Mouse (Mus musculus): ENCODE results near the gene Oosp2. TPM values are rescaled to one million over a fixed set of nuclear protein-coding genes. Genes with fewer than 3 reads are reported as not detected.

The Oosp2 gene
- not detected in 2 replicates for polyA plus RNA-seq (2014; fragmentation: Nextera tagmentation; extraction: Ambion mirVana)

GRCm38 (mm10) chr19:11660459-11660858, at the start of gene Oosp2:
Gene Oosp2 (minus strand): TSS chr19:11660559.
- WGBS: 83% methylated on average over 5 of the region's 5 CpGs
- DNase-seq: no peak
- Histone ChIP-seq H3K4me3 (ENCODE audit: low read depth, low read length) (no peak within 1 kb of the TSS), H3K4me1 (ENCODE audit: insufficient read depth) (no peaks in the 10 kb centered on the region), H3K27me3 (ENCODE audit: insufficient read depth, low read length) (no peaks in the 10 kb centered on the region), H3K36me3 (ENCODE audit: insufficient read depth) (no peaks in the 10 kb centered on the region), H3K27ac (ENCODE audit: low read depth) (no peak within 1 kb of the TSS), H3K9me3 (ENCODE audit: low read depth, low read length) (no peaks in the 10 kb centered on the region), H3K9ac (no peak within 1 kb of the TSS), H3K4me2 (no peak within 1 kb of the TSS)
- no peak for TF ChIP-seq CTCF (IDR thresholded peaks at IDR 0.05; ENCODE audit: low read depth)
- ATAC-seq (ENCODE audit: insufficient read depth): no peak

GRCm38 (mm10) chr19:11698342-11698741, 38.0 kb upstream of the Oosp2 start:
- ATAC-seq (ENCODE audit: insufficient read depth): no peak
- Histone ChIP-seq H3K27ac (ENCODE audit: low read depth) (no peak overlapping the region), H3K9ac (no peak overlapping the region), H3K36me3 (ENCODE audit: insufficient read depth) (no peaks in the 10 kb centered on the region), H3K4me3 (ENCODE audit: low read depth, low read length) (no peak overlapping the region), H3K4me2 (no peak overlapping the region), H3K4me1 (ENCODE audit: insufficient read depth) (no peaks in the 10 kb centered on the region), H3K9me3 (ENCODE audit: low read depth, low read length) (no peaks in the 10 kb centered on the region), H3K27me3 (ENCODE audit: insufficient read depth, low read length) (no peaks in the 10 kb centered on the region)
- 94% methylated on average over 6 of the region's 6 CpGs for WGBS
- no peak for TF ChIP-seq CTCF (IDR thresholded peaks at IDR 0.05; ENCODE audit: low read depth)
- no peak for DNase-seq

GRCm38 (mm10) chr19:11696755-11697154, 36.4 kb upstream of the Oosp2 start, which contains the start of gene Oosp3:
Gene Oosp3 (plus strand): TSS chr19:11697055.
- Histone ChIP-seq H3K4me3 (ENCODE audit: low read depth, low read length) (no peak within 1 kb of the TSS), H3K27me3 (ENCODE audit: insufficient read depth, low read length) (no peaks in the 10 kb centered on the region), H3K36me3 (ENCODE audit: insufficient read depth) (no peaks in the 10 kb centered on the region), H3K4me2 (no peak within 1 kb of the TSS), H3K9me3 (ENCODE audit: low read depth, low read length) (no peaks in the 10 kb centered on the region), H3K9ac (no peak within 1 kb of the TSS), H3K27ac (ENCODE audit: low read depth) (no peak within 1 kb of the TSS), H3K4me1 (ENCODE audit: insufficient read depth) (no peaks in the 10 kb centered on the region)
- 75% methylated on average over 2 of the region's 2 CpGs for WGBS
- ATAC-seq (ENCODE audit: insufficient read depth) (no peak), DNase-seq (no peak)
- TF ChIP-seq CTCF (IDR thresholded peaks at IDR 0.05; ENCODE audit: low read depth): no peak

GRCm38 (mm10) chr19:11691454-11691853, 31.1 kb upstream of the Oosp2 start:
- ATAC-seq (ENCODE audit: insufficient read depth) (no peak), DNase-seq (no peak)
- TF ChIP-seq CTCF (IDR thresholded peaks at IDR 0.05; ENCODE audit: low read depth): no peak
- H3K36me3 ChIP-seq (ENCODE audit: insufficient read depth): no peaks in the 10 kb centered on the region
- no peaks in the 10 kb centered on the region for H3K4me1 ChIP-seq (ENCODE audit: insufficient read depth)
- WGBS: 44% methylated on average over 1 of the region's 1 CpGs
- no peaks in the 10 kb centered on the region for H3K27me3 ChIP-seq (ENCODE audit: insufficient read depth, low read length)
- no peak overlapping the region for H3K9ac ChIP-seq
- H3K4me3 ChIP-seq (ENCODE audit: low read depth, low read length): no peak overlapping the region
- no peak overlapping the region for H3K27ac ChIP-seq (ENCODE audit: low read depth)
- H3K9me3 ChIP-seq (ENCODE audit: low read depth, low read length): no peaks in the 10 kb centered on the region
- H3K4me2 ChIP-seq: no peak overlapping the region

- Histone ChIP-seq H3K4me1 (ENCODE audit: insufficient read depth) (no peaks in the 10 kb centered on the region), H3K9ac (no peak within 1 kb of the TSS), H3K27me3 (ENCODE audit: insufficient read depth, low read length) (no peaks in the 10 kb centered on the region), H3K4me3 (ENCODE audit: low read depth, low read length) (no peak within 1 kb of the TSS), H3K27ac (ENCODE audit: low read depth) (no peak within 1 kb of the TSS), H3K4me2 (no peak within 1 kb of the TSS), H3K36me3 (ENCODE audit: insufficient read depth) (no peaks in the 10 kb centered on the region), H3K9me3 (ENCODE audit: low read depth, low read length) (no peaks in the 10 kb centered on the region)
- no peak for TF ChIP-seq CTCF (IDR thresholded peaks at IDR 0.05; ENCODE audit: low read depth)
- DNase-seq (no peak), ATAC-seq (ENCODE audit: insufficient read depth) (no peak)
- 47% methylated on average over 5 of the region's 5 CpGs for WGBS
These were observed 30.5 kb upstream of the Oosp2 start, which contains the start of gene Oosp1 for GRCm38 (mm10) chr19:11690839-11691238. Gene Oosp1 (minus strand): TSS chr19:11691150.

- no peak for TF ChIP-seq CTCF (IDR thresholded peaks at IDR 0.05; ENCODE audit: low read depth)
- Histone ChIP-seq H3K4me1 (ENCODE audit: insufficient read depth) (no peaks in the 10 kb centered on the region), H3K9ac (no peak overlapping the region), H3K27me3 (ENCODE audit: insufficient read depth, low read length) (no peaks in the 10 kb centered on the region), H3K27ac (ENCODE audit: low read depth) (no peak overlapping the region), H3K9me3 (ENCODE audit: low read depth, low read length) (no peaks in the 10 kb centered on the region), H3K36me3 (ENCODE audit: insufficient read depth) (no peaks in the 10 kb centered on the region), H3K4me2 (no peak overlapping the region), H3K4me3 (ENCODE audit: low read depth, low read length) (no peak overlapping the region)
- DNase-seq (no peak), ATAC-seq (ENCODE audit: insufficient read depth) (no peak)
These were observed 1.2 kb upstream of the Oosp2 start for GRCm38 (mm10) chr19:11661562-11661961.

GRCm38 (mm10) chr19:11659142-11659541, 1.2 kb downstream of the Oosp2 start:
- no peak overlapping the region for H3K4me3 ChIP-seq (ENCODE audit: low read depth, low read length)
- no peak for TF ChIP-seq CTCF (IDR thresholded peaks at IDR 0.05; ENCODE audit: low read depth)
- H3K4me1 ChIP-seq (ENCODE audit: insufficient read depth): no peaks in the 10 kb centered on the region
- ATAC-seq (ENCODE audit: insufficient read depth): no peak
- H3K27ac ChIP-seq (ENCODE audit: low read depth): no peak overlapping the region
- DNase-seq: no peak
- no peak overlapping the region for H3K9ac ChIP-seq
- no peaks in the 10 kb centered on the region for H3K9me3 ChIP-seq (ENCODE audit: low read depth, low read length)
- 73% methylated on average over 2 of the region's 2 CpGs for WGBS
- no peak overlapping the region for H3K4me2 ChIP-seq
- H3K36me3 ChIP-seq (ENCODE audit: insufficient read depth): no peaks in the 10 kb centered on the region
- H3K27me3 ChIP-seq (ENCODE audit: insufficient read depth, low read length): no peaks in the 10 kb centered on the region

- no peak for ATAC-seq (ENCODE audit: insufficient read depth)
- Histone ChIP-seq H3K9ac (no peak overlapping the region), H3K9me3 (ENCODE audit: low read depth, low read length) (no peaks in the 10 kb centered on the region), H3K4me1 (ENCODE audit: insufficient read depth) (no peaks in the 10 kb centered on the region), H3K4me3 (ENCODE audit: low read depth, low read length) (no peak overlapping the region), H3K27ac (ENCODE audit: low read depth) (no peak overlapping the region), H3K4me2 (no peak overlapping the region), H3K27me3 (ENCODE audit: insufficient read depth, low read length) (no peaks in the 10 kb centered on the region), H3K36me3 (ENCODE audit: insufficient read depth) (no peaks in the 10 kb centered on the region)
- no peak for TF ChIP-seq CTCF (IDR thresholded peaks at IDR 0.05; ENCODE audit: low read depth)
- 60% methylated on average over 4 of the region's 4 CpGs for WGBS
- no peak for DNase-seq
These were observed 10.8 kb downstream of the Oosp2 start for GRCm38 (mm10) chr19:11649564-11649963.

All from lung, embryonic 14.5 days (tissue).